Mouse (Mus musculus) hindbrain, embryonic 14.5 days (tissue): ENCODE data around the gene Fshr. TPM values are rescaled to one million over a fixed set of nuclear protein-coding genes. Genes with fewer than 3 reads are reported as not detected.

ENCODE experiments used
- ATAC-seq: fragments of 200-750 bp; cut with Nextera tagmentation; 2 replicates; pipeline ENCODE4 v1.8.0; 2017; ENCODE audit warnings: moderate number of reproducible peaks, mild to moderate bottlenecking, moderate TSS enrichment, moderate library complexity; ENCODE audit not compliant: low FRiP score
- DNase-seq: peaks from one replicate; pipeline ENCODE4 v3.0.0-alpha.2; 2015; ENCODE audit warnings: low spot score
- H3K27ac ChIP-seq: fragments of 300-500 bp; sonication (generic); 2 replicates; pipeline ENCODE4 v1.5.1; 2014; ENCODE audit warnings: mild to moderate bottlenecking, moderate library complexity
- H3K27me3 ChIP-seq: fragments of 300-500 bp; sonication (generic); 2 replicates; pipeline ENCODE4 v1.6.1; 2014; ENCODE audit warnings: mild to moderate bottlenecking, low read length, mixed read lengths; ENCODE audit not compliant: control insufficient read depth, insufficient read depth
- H3K36me3 ChIP-seq: fragments of 300-500 bp; sonication (generic); replicated peaks from 2 replicates; pipeline ENCODE4 v1.6.1; 2014; ENCODE audit not compliant: control insufficient read depth, insufficient read depth
- H3K4me1 ChIP-seq: fragments of 300-500 bp; sonication (generic); replicated peaks from 2 replicates; pipeline ENCODE4 v1.6.1; 2014; ENCODE audit warnings: antibody characterized with exemption, low read length, mixed read lengths; ENCODE audit not compliant: control insufficient read depth, insufficient read depth
- H3K4me2 ChIP-seq: fragments of 300-500 bp; sonication (generic); replicated peaks from 2 replicates; pipeline ENCODE4 v1.6.1; 2014; ENCODE audit warnings: mild to moderate bottlenecking, moderate library complexity
- H3K4me3 ChIP-seq: fragments of 300-500 bp; sonication (generic); replicated peaks from 2 replicates; pipeline ENCODE4 v1.5.1; 2014; ENCODE audit warnings: mild to moderate bottlenecking, low read length
- H3K9ac ChIP-seq: fragments of 300-500 bp; sonication (generic); 2 replicates; pipeline ENCODE4 v1.6.1; 2014
- H3K9me3 ChIP-seq: fragments of 300-500 bp; sonication (generic); 2 replicates; pipeline ENCODE4 v1.6.1; 2016; ENCODE audit warnings: low read length; ENCODE audit not compliant: control insufficient read depth
- WGBS: fragments of 180-500 bp; shearing (Covaris S2); extraction: QIAGEN DNeasy Blood & Tissue Kit; methylation state at CpG from one replicate; pipeline ENCODE4 v1.1.7; 2014; 5-methylcytosine and 5-hydroxymethylcytosine counted together
- polyA plus RNA-seq: library from polyadenylated mRNA; unstranded; fragments of >200 nt; fragmentation: Nextera tagmentation; extraction: Ambion mirVana; gene quantifications from 2 replicates; pipeline ENCODE4 v1.2.1, GENCODE M21; 2014

Gene Fshr
- polyA plus RNA-seq, 1 experiment from 2014 or later: not detected

- Histone ChIP-seq H3K4me2 (no peak overlapping the region), H3K9ac (no peak overlapping the region), H3K4me3 (no peak overlapping the region), H3K27ac (no peak overlapping the region), H3K36me3 (no peaks in the 10 kb centered on the region), H3K27me3 (no peaks in the 10 kb centered on the region), H3K9me3 (no peaks in the 10 kb centered on the region), H3K4me1 (no peaks in the 10 kb centered on the region)
- no peak for ATAC-seq
- 92% methylated on average over 2 of the region's 2 CpGs for WGBS
- no peak for DNase-seq
Observed at GRCm38 (mm10) chr17:89049071-89049470, 151.4 kb downstream of the Fshr start.

- H3K4me3 ChIP-seq: no peak overlapping the region
Observed at GRCm38 (mm10) chr17:89046016-89046415, 154.5 kb downstream of the Fshr start.

GRCm38 (mm10) chr17:89036723-89037122 is 163.8 kb downstream of the Fshr start:
- Histone ChIP-seq H3K9me3 (no peaks in the 10 kb centered on the region), H3K9ac (no peak overlapping the region), H3K27ac (no peak overlapping the region), H3K36me3 (no peaks in the 10 kb centered on the region), H3K4me1 (no peaks in the 10 kb centered on the region), H3K4me3 (no peak overlapping the region), H3K4me2 (no peak overlapping the region), H3K27me3 (no peaks in the 10 kb centered on the region)
- DNase-seq (no peak), ATAC-seq (no peak)
- 86% methylated on average over 5 of the region's 5 CpGs for WGBS

More at GRCm38 (mm10) chr17:89046016-89046415, 154.5 kb downstream of the Fshr start:
- no peak for ATAC-seq
- Histone ChIP-seq H3K9me3 (no peaks in the 10 kb centered on the region), H3K4me2 (no peak overlapping the region), H3K9ac (no peak overlapping the region), H3K27ac (no peak overlapping the region), H3K4me1 (no peaks in the 10 kb centered on the region), H3K27me3 (no peaks in the 10 kb centered on the region), H3K36me3 (no peaks in the 10 kb centered on the region)
- DNase-seq: no peak
- 69% methylated on average over 3 of the region's 3 CpGs for WGBS

GRCm38 (mm10) chr17:89036049-89036448 is 164.4 kb downstream of the Fshr start:
- Histone ChIP-seq H3K27ac (no peak overlapping the region), H3K4me2 (no peak overlapping the region), H3K27me3 (no peaks in the 10 kb centered on the region), H3K9ac (no peak overlapping the region), H3K4me3 (no peak overlapping the region), H3K9me3 (no peaks in the 10 kb centered on the region), H3K4me1 (no peaks in the 10 kb centered on the region), H3K36me3 (no peaks in the 10 kb centered on the region)
- no peak for ATAC-seq
- no peak for DNase-seq
- WGBS: 88% methylated on average over 3 of the region's 3 CpGs

GRCm38 (mm10) chr17:89034627-89035026 is 165.8 kb downstream of the Fshr start:
- DNase-seq (no peak), ATAC-seq (no peak)
- Histone ChIP-seq H3K4me1 (no peaks in the 10 kb centered on the region), H3K9me3 (no peaks in the 10 kb centered on the region), H3K4me3 (no peak overlapping the region), H3K36me3 (no peaks in the 10 kb centered on the region), H3K4me2 (no peak overlapping the region), H3K27me3 (no peaks in the 10 kb centered on the region), H3K27ac (no peak overlapping the region), H3K9ac (no peak overlapping the region)

- no peak for DNase-seq
- H3K9me3 ChIP-seq: no peaks in the 10 kb centered on the region
- 94% methylated on average over 2 of the region's 2 CpGs for WGBS
- H3K36me3 ChIP-seq: no peaks in the 10 kb centered on the region
- H3K4me2 ChIP-seq: no peak overlapping the region
- H3K27ac ChIP-seq: no peak overlapping the region
- ATAC-seq: no peak
- H3K9ac ChIP-seq: no peak overlapping the region
- H3K27me3 ChIP-seq: no peaks in the 10 kb centered on the region
- no peaks in the 10 kb centered on the region for H3K4me1 ChIP-seq
- no peak overlapping the region for H3K4me3 ChIP-seq
Observed at GRCm38 (mm10) chr17:89032981-89033380, 167.5 kb downstream of the Fshr start.

GRCm38 (mm10) chr17:89019518-89019917 is 181.0 kb downstream of the Fshr start:
- DNase-seq (no peak), ATAC-seq (no peak)
- H3K4me3 ChIP-seq: no peak overlapping the region
- no peaks in the 10 kb centered on the region for H3K27me3 ChIP-seq
- H3K9me3 ChIP-seq: no peaks in the 10 kb centered on the region
- no peak overlapping the region for H3K9ac ChIP-seq
- no peaks in the 10 kb centered on the region for H3K4me1 ChIP-seq
- no peak overlapping the region for H3K4me2 ChIP-seq
- H3K27ac ChIP-seq: no peak overlapping the region
- 81% methylated on average over 2 of the region's 2 CpGs for WGBS
- H3K36me3 ChIP-seq: no peaks in the 10 kb centered on the region

GRCm38 (mm10) chr17:89017002-89017401 is 183.5 kb downstream of the Fshr start:
- Histone ChIP-seq H3K27me3 (no peaks in the 10 kb centered on the region), H3K36me3 (no peaks in the 10 kb centered on the region), H3K4me2 (no peak overlapping the region), H3K4me1 (no peaks in the 10 kb centered on the region), H3K27ac (no peak overlapping the region), H3K4me3 (no peak overlapping the region), H3K9me3 (no peaks in the 10 kb centered on the region), H3K9ac (no peak overlapping the region)
- no peak for ATAC-seq
- 91% methylated on average over 4 of the region's 4 CpGs for WGBS
- no peak for DNase-seq

- Histone ChIP-seq H3K4me1 (no peaks in the 10 kb centered on the region), H3K4me3 (no peak overlapping the region), H3K27ac (no peak overlapping the region), H3K4me2 (no peak overlapping the region), H3K36me3 (no peaks in the 10 kb centered on the region), H3K27me3 (no peaks in the 10 kb centered on the region), H3K9me3 (no peaks in the 10 kb centered on the region), H3K9ac (no peak overlapping the region)
- DNase-seq (no peak), ATAC-seq (no peak)
Observed at GRCm38 (mm10) chr17:89013691-89014090, 186.8 kb downstream of the Fshr start.

- ATAC-seq (no peak), DNase-seq (no peak)
- H3K27ac ChIP-seq: no peak overlapping the region
- no peak overlapping the region for H3K4me3 ChIP-seq
- 85% methylated on average over 1 of the region's 1 CpGs for WGBS
- H3K27me3 ChIP-seq: no peaks in the 10 kb centered on the region
- no peaks in the 10 kb centered on the region for H3K9me3 ChIP-seq
- H3K4me1 ChIP-seq: no peaks in the 10 kb centered on the region
- H3K9ac ChIP-seq: no peak overlapping the region
- H3K4me2 ChIP-seq: no peak overlapping the region
- H3K36me3 ChIP-seq: no peaks in the 10 kb centered on the region
Observed at GRCm38 (mm10) chr17:89009117-89009516, 191.4 kb downstream of the Fshr start.
